In genomic region chr3:8282411-8282810, GRCm38 (mm10) we compare ENCODE assay signal across 19 mouse cellular contexts.
"Had no signal": no experiment of that assay in that cellular context is flagged by ENCODE, and none has a peak within 500 bp of the region (broad histone marks: within the 10 kb centered on the region; RNA-seq: fewer than 3 reads in every experiment).

No protein-coding gene starts in this region.

- ATAC-seq: liver, postnatal 0 days; lung, postnatal 0 days; midbrain, embryonic 13.5 days had no signal

- H3K4me1 ChIP-seq: limb, embryonic 12.5 days; limb, embryonic 15.5 days; midbrain, embryonic 13.5 days had no signal

- H3K9me3 ChIP-seq: limb, embryonic 12.5 days; limb, embryonic 15.5 days; midbrain, embryonic 13.5 days had no signal

- H3K4me3 ChIP-seq: limb, embryonic 12.5 days; limb, embryonic 15.5 days; midbrain, embryonic 13.5 days had no signal

- H3K27ac ChIP-seq: limb, embryonic 12.5 days; limb, embryonic 15.5 days; liver, embryonic 14.5 days; macrophage; midbrain, embryonic 13.5 days; stomach, postnatal 0 days had no signal

- H3K9ac ChIP-seq: limb, embryonic 12.5 days; limb, embryonic 15.5 days; liver, embryonic 14.5 days; liver, postnatal 0 days; lung, embryonic 14.5 days; midbrain, embryonic 13.5 days had no signal

- H3K4me2 ChIP-seq: limb, embryonic 12.5 days; limb, embryonic 15.5 days; liver, embryonic 11.5 days; lung, embryonic 14.5 days; midbrain, embryonic 13.5 days had no signal

- H3K36me3 ChIP-seq: limb, embryonic 12.5 days; limb, embryonic 15.5 days; midbrain, embryonic 13.5 days had no signal

- DNase-seq: kidney, adult 18-20 months; kidney, adult 9 months; kidney, postnatal 14 days; kidney, postnatal 4 days; left cerebral cortex, postnatal 4 days; liver, postnatal 0 days; lung, embryonic 14.5 days; right cerebral cortex, adult 18-20 months; right cerebral cortex, postnatal 14 days; right cerebral cortex, postnatal 4 days; thymus, postnatal 36 days had no signal

- H3K27me3 ChIP-seq: limb, embryonic 12.5 days; limb, embryonic 15.5 days; midbrain, embryonic 13.5 days had no signal
